Mouse (Mus musculus): Measurements from ENCODE around the gene Sun2.

DNA sequence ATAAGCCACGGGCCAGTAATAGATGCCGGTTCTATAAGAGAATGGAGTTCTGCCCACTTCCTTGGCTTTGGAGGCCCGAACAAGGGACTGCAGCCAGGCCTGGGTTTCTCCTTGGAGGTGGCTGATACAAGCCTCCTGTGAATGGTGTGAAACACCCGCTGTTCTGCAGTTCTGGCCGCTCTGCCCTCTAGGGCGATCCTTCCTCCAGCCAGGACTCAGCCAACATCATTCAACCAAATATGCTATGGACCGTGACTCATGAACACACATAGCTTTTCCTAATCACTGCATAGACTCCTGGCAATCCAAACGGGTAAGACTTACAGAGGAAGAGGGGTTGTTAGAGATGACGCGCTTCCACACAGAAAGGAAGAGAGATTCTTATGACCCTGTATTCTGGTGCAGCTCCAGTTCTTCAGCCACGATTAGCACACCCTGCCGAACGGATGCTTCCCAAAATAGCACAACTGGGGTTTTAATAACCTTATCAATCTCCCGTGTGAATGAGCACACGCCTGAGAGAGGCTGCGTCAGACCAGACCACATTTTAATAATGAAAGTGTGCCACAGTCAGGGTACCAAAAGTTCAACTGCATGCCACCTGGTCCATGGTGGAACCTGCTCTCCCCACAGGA is 25.1 kb upstream of the Sun2 start:
- TF ChIP-seq CTCF (IDR thresholded peaks at IDR 0.05; ENCODE audit: extremely low read depth, insufficient read depth, insufficient read length, insufficient replicate concordance) (no peak), POLR2A (IDR thresholded peaks at IDR 0.05; ENCODE audit: low read depth, low read length) (no peak)
